14 mouse cellular contexts compared by ENCODE assay signal in the genomic region with DNA sequence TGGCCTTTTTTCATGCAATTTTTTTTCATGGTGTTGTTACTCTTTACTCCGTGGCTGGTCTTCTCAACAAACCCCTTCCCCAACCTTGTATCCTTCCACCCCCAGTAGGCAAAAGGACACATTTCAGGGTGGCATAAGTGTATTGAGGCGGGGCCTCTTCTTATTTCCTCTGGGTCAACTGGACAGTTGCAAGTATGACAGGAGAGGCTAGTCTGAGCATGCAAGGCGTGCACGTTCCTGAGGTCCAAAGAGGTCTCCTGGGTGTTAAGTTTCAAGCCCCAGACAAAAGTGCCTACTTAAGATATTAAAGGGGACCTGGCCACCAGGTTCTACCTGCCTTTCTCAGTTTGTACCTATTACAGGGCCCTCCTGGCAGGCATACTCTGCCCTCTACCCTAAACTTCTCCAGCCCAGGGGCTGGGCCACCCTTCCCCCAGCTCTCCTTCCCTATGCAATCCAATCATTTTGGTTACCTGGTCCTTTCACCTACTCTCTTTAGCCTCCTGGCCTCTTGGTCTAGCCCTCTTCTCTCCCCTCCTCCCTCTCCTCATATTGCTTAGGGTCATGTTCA. TPM values are rescaled to one million over a fixed set of nuclear protein-coding genes. Genes with fewer than 3 reads are reported as not detected.
DNase-seq lines count a peak whose midpoint lies in the region; ATAC-seq and TF ChIP-seq lines count a peak whose summit lies in the region.
"Had no signal": no experiment of that assay in that cellular context is flagged by ENCODE, and none has a peak within 500 bp of the region (broad histone marks: within the 10 kb centered on the region; RNA-seq: fewer than 3 reads in every experiment).

No protein-coding gene starts in this region.

- H3K4me3 ChIP-seq in forebrain, embryonic 15.5 days = 0 out of 2 replicates have a peak overlapping the region, but pooled peaks have one; percentile 59
- H3K4me3 ChIP-seq in forebrain, embryonic 11.5 days (ENCODE audit: low read depth, low read length) = no peak overlapping the region
- H3K4me3 ChIP-seq in layer of hippocampus, adult 2 months = no peak overlapping the region
- 0 out of 2 replicates have a peak overlapping the region, but pooled peaks have one; percentile 51 for H3K4me3 ChIP-seq in neural tube, embryonic 13.5 days
- peak overlapping the region; percentile 59; the same call in 1 of the 2 replicates for H3K4me3 ChIP-seq in neural tube, embryonic 15.5 days (replicated peaks)

- no peak overlapping the region for H3K9ac ChIP-seq in forebrain, embryonic 15.5 days (replicated peaks)
- H3K9ac ChIP-seq in forebrain, embryonic 11.5 days (ENCODE audit: low read length) = no peak overlapping the region
- no peak overlapping the region for H3K9ac ChIP-seq in neural tube, embryonic 13.5 days
- H3K9ac ChIP-seq in neural tube, embryonic 15.5 days (replicated peaks) = no peak overlapping the region

- H3K4me2 ChIP-seq in forebrain, embryonic 15.5 days (replicated peaks) = no peak overlapping the region
- H3K4me2 ChIP-seq in forebrain, embryonic 11.5 days (ENCODE audit: low read depth, low read length, severe bottlenecking) = no peak overlapping the region
- peak overlapping the region; percentile 60; the same call in 1 of the 2 replicates for H3K4me2 ChIP-seq in neural tube, embryonic 13.5 days
- peak overlapping the region; percentile 65; the same call in 1 of the 2 replicates for H3K4me2 ChIP-seq in neural tube, embryonic 15.5 days

- DNase-seq in forebrain, embryonic 11.5 days (ENCODE audit: low spot score) = no peak
- no peak for DNase-seq in layer of hippocampus, adult 2 months (ENCODE audit: low spot score in 2 of 2)
- no peak for DNase-seq in layer of hippocampus, postnatal 10 days (ENCODE audit: low spot score in 2 of 2)
- DNase-seq in neural tube, embryonic 10.5 days (ENCODE audit: extremely low spot score, low spot score) = no peak
- DNase-seq: adrenal gland, postnatal 14 days had no signal

- peak overlapping the region; percentile 94 for H3K27ac ChIP-seq in forebrain, embryonic 15.5 days (replicated peaks)
- no peak overlapping the region for H3K27ac ChIP-seq in forebrain, embryonic 11.5 days (ENCODE audit: low read depth, low read length)
- peak overlapping the region; percentile 98 for H3K27ac ChIP-seq in layer of hippocampus, adult 2 months
- H3K27ac ChIP-seq in neural tube, embryonic 13.5 days (replicated peaks) = 0 out of 2 replicates have a peak overlapping the region, but pooled peaks have one; percentile 14
- peak overlapping the region; percentile 96 for H3K27ac ChIP-seq in neural tube, embryonic 15.5 days (replicated peaks)

- no peaks in the 10 kb centered on the region for H3K9me3 ChIP-seq in forebrain, embryonic 15.5 days
- H3K9me3 ChIP-seq in forebrain, embryonic 11.5 days (ENCODE audit: control insufficient read depth, low read length) = no peaks in the 10 kb centered on the region
- no peaks in the 10 kb centered on the region for H3K9me3 ChIP-seq in neural tube, embryonic 13.5 days
- H3K9me3 ChIP-seq in neural tube, embryonic 15.5 days (replicated peaks) = no peaks in the 10 kb centered on the region
- H3K9me3 ChIP-seq: embryonic facial prominence, embryonic 10.5 days had no signal

- WGBS in forebrain, embryonic 15.5 days = 93% methylated on average over 4 of the region's 4 CpGs
- WGBS in forebrain, embryonic 11.5 days = 81% methylated on average over 4 of the region's 4 CpGs
- WGBS in neural tube, embryonic 13.5 days = 91% methylated on average over 4 of the region's 4 CpGs
- WGBS in neural tube, embryonic 15.5 days = 93% methylated on average over 4 of the region's 4 CpGs

- ATAC-seq in forebrain, embryonic 15.5 days (replicated peaks) = no peak
- no peak for ATAC-seq in forebrain, embryonic 11.5 days (replicated peaks; ENCODE audit: low FRiP score)
- ATAC-seq in neural tube, embryonic 13.5 days (ENCODE audit: low read depth) = no peak
- no peak for ATAC-seq in neural tube, embryonic 15.5 days (ENCODE audit: low FRiP score)

- no peaks in the 10 kb centered on the region for H3K27me3 ChIP-seq in forebrain, embryonic 15.5 days
- H3K27me3 ChIP-seq in forebrain, embryonic 11.5 days (ENCODE audit: control insufficient read depth, insufficient read depth, low read length) = no peaks in the 10 kb centered on the region
- H3K27me3 ChIP-seq in neural tube, embryonic 13.5 days = no peaks in the 10 kb centered on the region
- H3K27me3 ChIP-seq in neural tube, embryonic 15.5 days (replicated peaks) = no peaks in the 10 kb centered on the region

- no peak for TF ChIP-seq CTCF in layer of hippocampus, adult 2 months (conservative IDR thresholded peaks at IDR 0.05)

- H3K4me1 ChIP-seq in forebrain, embryonic 15.5 days = peaks cover 28% of the 10 kb centered on the region
- H3K4me1 ChIP-seq in forebrain, embryonic 11.5 days (replicated peaks; ENCODE audit: control insufficient read depth, insufficient read depth, low read length) = peaks cover 4% of the 10 kb centered on the region; the same call in 1 of the 2 replicates
- H3K4me1 ChIP-seq in neural tube, embryonic 13.5 days (replicated peaks) = peaks cover 35% of the 10 kb centered on the region
- H3K4me1 ChIP-seq in neural tube, embryonic 15.5 days = peaks cover 34% of the 10 kb centered on the region

- 0 out of 2 replicates have a peak, but pooled peaks cover under 1% of the 10 kb centered on the region for H3K36me3 ChIP-seq in forebrain, embryonic 15.5 days
- no peaks in the 10 kb centered on the region for H3K36me3 ChIP-seq in forebrain, embryonic 11.5 days (ENCODE audit: control insufficient read depth, insufficient read depth, low read length)
- H3K36me3 ChIP-seq in neural tube, embryonic 13.5 days = peaks cover under 1% of the 10 kb centered on the region; the same call in 1 of the 2 replicates
- 0 out of 2 replicates have a peak, but pooled peaks cover under 1% of the 10 kb centered on the region for H3K36me3 ChIP-seq in neural tube, embryonic 15.5 days
- H3K36me3 ChIP-seq: embryonic facial prominence, embryonic 10.5 days had no signal

RNA-seq across cellular contexts. Expression of gene Zfp667, which starts 1.9 kb away (rescaled TPM):
- 15.2 and 15.8 TPM in 2 replicates for polyA plus RNA-seq in forebrain, embryonic 15.5 days (2015; fragmentation: Nextera tagmentation; extraction: Ambion mirVana)
- polyA plus RNA-seq in forebrain, embryonic 11.5 days (2014; fragmentation: Nextera tagmentation; extraction: Ambion mirVana) = 10.7 and 10.9 TPM in 2 replicates
- 10 to 100 TPM; 17.8 to 18.3 TPM for total RNA-seq in layer of hippocampus, adult 2 months (2021)
- 10 to 100 TPM; 14.5 to 17.2 TPM for total RNA-seq in layer of hippocampus, postnatal 10 days (2021)
- polyA plus RNA-seq in neural tube, embryonic 13.5 days (2015; fragmentation: Nextera tagmentation; extraction: Ambion mirVana) = 17.7 and 17.8 TPM in 2 replicates
- polyA plus RNA-seq in neural tube, embryonic 15.5 days (2015; fragmentation: Nextera tagmentation; extraction: Ambion mirVana) = 14.3 and 16.2 TPM in 2 replicates

RNA-seq across cellular contexts. Expression of gene Epp13, which starts 32.0 kb away (rescaled TPM):
- polyA plus RNA-seq in forebrain, embryonic 15.5 days (2015; fragmentation: Nextera tagmentation; extraction: Ambion mirVana) = 0.38 TPM in 1 of 2 replicates, not detected in the other
- not detected in 2 replicates for polyA plus RNA-seq in forebrain, embryonic 11.5 days (2014; fragmentation: Nextera tagmentation; extraction: Ambion mirVana)
- total RNA-seq in layer of hippocampus, adult 2 months (2021) = not detected
- not detected for total RNA-seq in layer of hippocampus, postnatal 10 days (2021)
- not detected in 2 replicates for polyA plus RNA-seq in neural tube, embryonic 13.5 days (2015; fragmentation: Nextera tagmentation; extraction: Ambion mirVana)
- 0.37 TPM in 1 of 2 replicates, not detected in the other for polyA plus RNA-seq in neural tube, embryonic 15.5 days (2015; fragmentation: Nextera tagmentation; extraction: Ambion mirVana)
- total RNA-seq: adrenal gland, postnatal 14 days; layer of hippocampus, postnatal 36 days; megakaryocyte-erythroid progenitor cell, adult 5-6 weeks had no signal
- polyA plus RNA-seq: embryonic facial prominence, embryonic 10.5 days; heart, postnatal 0 days; kidney, adult 2 months; limb, embryonic 14.5 days had no signal

RNA-seq across cellular contexts. Expression of gene Zfp583, which starts 46.6 kb away (rescaled TPM):
- polyA plus RNA-seq in forebrain, embryonic 15.5 days (2015; fragmentation: Nextera tagmentation; extraction: Ambion mirVana) = 12.3 and 13.8 TPM in 2 replicates
- 5.9 and 6.6 TPM in 2 replicates for polyA plus RNA-seq in forebrain, embryonic 11.5 days (2014; fragmentation: Nextera tagmentation; extraction: Ambion mirVana)
- 10 to 100 TPM; 13.3 to 14.4 TPM for total RNA-seq in layer of hippocampus, adult 2 months (2021)
- total RNA-seq in layer of hippocampus, postnatal 10 days (2021) = 10 to 100 TPM; 17.6 to 17.8 TPM
- polyA plus RNA-seq in neural tube, embryonic 13.5 days (2015; fragmentation: Nextera tagmentation; extraction: Ambion mirVana) = 10.4 and 14.0 TPM in 2 replicates
- polyA plus RNA-seq in neural tube, embryonic 15.5 days (2015; fragmentation: Nextera tagmentation; extraction: Ambion mirVana) = 12.7 and 13.7 TPM in 2 replicates

RNA-seq across cellular contexts. Expression of gene Gm3854, which starts 59.0 kb away (rescaled TPM):
- polyA plus RNA-seq in forebrain, embryonic 15.5 days (2015; fragmentation: Nextera tagmentation; extraction: Ambion mirVana) = 5.7 and 6.0 TPM in 2 replicates
- polyA plus RNA-seq in forebrain, embryonic 11.5 days (2014; fragmentation: Nextera tagmentation; extraction: Ambion mirVana) = 3.9 and 4.1 TPM in 2 replicates
- 1 to 10 TPM; 7.1 to 8.3 TPM for total RNA-seq in layer of hippocampus, adult 2 months (2021)
- 1 to 10 TPM; 5.6 to 6.8 TPM for total RNA-seq in layer of hippocampus, postnatal 10 days (2021)
- polyA plus RNA-seq in neural tube, embryonic 13.5 days (2015; fragmentation: Nextera tagmentation; extraction: Ambion mirVana) = 6.7 and 7.4 TPM in 2 replicates
- 7.3 and 9.0 TPM in 2 replicates for polyA plus RNA-seq in neural tube, embryonic 15.5 days (2015; fragmentation: Nextera tagmentation; extraction: Ambion mirVana)

Comparison
In these comparisons a context has a peak if more than half of its experiments do, and no peak if none do; other contexts are left out.
1. H3K4me3 ChIP-seq: peak in forebrain, embryonic 15.5 days (single experiment), neural tube, embryonic 13.5 days (single experiment) and neural tube, embryonic 15.5 days (single experiment); none in forebrain, embryonic 11.5 days (single experiment) and layer of hippocampus, adult 2 months (single experiment).
2. H3K4me2 ChIP-seq: peak in neural tube, embryonic 13.5 days (single experiment) and neural tube, embryonic 15.5 days (single experiment); none in forebrain, embryonic 15.5 days (single experiment) and forebrain, embryonic 11.5 days (single experiment).